Mouse (Mus musculus) testis, adult 2 months (tissue): ENCODE results near the gene Dtnbp1.

Experiments used
- CTCF ChIP-seq: fragments of 200-500 bp; IDR thresholded peaks from 2 replicates; pipeline ENCODE4 v1.5.1; 2012; ENCODE audit warnings: low read depth, mild to moderate bottlenecking, inconsistent platforms, low read length, moderate library complexity; ENCODE audit not compliant: control insufficient read depth, insufficient read depth, insufficient replicate concordance
- POLR2A ChIP-seq: fragments of 200-500 bp; IDR thresholded peaks from 2 replicates; pipeline ENCODE4 v1.6.1; 2012; ENCODE audit warnings: low read depth, mild to moderate bottlenecking, inconsistent platforms, low read length, moderate library complexity; ENCODE audit not compliant: control insufficient read depth

- TF ChIP-seq POLR2A, result no peak
- TF ChIP-seq CTCF, result no peak
These were observed 99.6 kb downstream of the Dtnbp1 start for GRCm38 (mm10) chr13:44902299-44902698.
